Mouse (Mus musculus) kidney, adult 8-10 months (tissue): ENCODE measurements at regions not wholly inside any gene's neighbourhood (a gene's known extent, or its start where the extent isn't known, plus 50 kb on each side); places are given as distances from the start of the nearest gene placed in this dataset.
A peak's percentile ranks its signal among the peaks of the same experiment; 100 is the strongest.

ENCODE experiments used
- DNase-seq, 2 experiments: peaks; one replicate each; pipeline ENCODE4 v3.0.0; 2022

GRCm38 (mm10) chr7:36090291-36091123, 287.7 kb upstream of the Zfp507 start:
- DNase-seq: no peak

DNA sequence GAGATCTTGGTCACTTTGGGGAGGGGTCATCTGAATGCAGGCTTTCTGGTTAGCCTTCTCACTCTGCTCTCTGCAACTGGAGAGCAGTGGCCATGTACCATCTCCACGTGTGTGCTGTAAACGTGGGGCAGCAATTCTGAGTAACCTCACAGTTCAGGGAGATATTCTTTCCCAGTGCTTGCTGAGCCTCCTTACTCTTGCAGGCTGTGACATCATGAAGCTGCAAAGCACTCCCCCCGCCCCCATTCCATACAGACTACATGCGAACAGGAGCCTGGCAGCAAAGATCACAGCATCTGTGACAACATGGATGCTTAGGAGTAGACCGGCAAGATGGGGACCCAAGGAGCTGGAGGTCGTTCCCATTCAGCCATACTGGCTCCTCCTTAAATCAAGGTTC, 284.8 kb upstream of the Zfp507 start:
- no peak for DNase-seq

DNA sequence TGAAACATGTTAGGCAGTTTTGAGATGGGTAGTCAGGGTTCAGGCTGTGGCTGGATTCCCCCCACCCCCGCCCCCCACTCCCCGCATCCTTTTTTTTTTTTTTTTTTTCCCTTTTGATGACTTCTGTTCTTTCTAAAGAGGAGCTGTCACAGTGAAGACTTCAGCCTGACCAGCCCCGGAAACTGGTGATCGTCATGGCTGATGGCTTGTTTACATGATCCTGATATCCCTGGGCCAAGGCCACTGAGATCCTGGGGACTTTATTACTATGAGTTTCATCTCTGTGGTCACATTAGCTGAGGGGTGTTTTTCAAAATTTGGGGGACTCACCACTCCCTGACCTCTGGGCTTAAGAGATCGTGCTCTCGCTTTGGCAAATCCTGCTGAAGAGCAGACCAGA, 275.9 kb upstream of the Zfp507 start:
- peak in 1 of 2 experiments; percentile 3 for DNase-seq

DNA sequence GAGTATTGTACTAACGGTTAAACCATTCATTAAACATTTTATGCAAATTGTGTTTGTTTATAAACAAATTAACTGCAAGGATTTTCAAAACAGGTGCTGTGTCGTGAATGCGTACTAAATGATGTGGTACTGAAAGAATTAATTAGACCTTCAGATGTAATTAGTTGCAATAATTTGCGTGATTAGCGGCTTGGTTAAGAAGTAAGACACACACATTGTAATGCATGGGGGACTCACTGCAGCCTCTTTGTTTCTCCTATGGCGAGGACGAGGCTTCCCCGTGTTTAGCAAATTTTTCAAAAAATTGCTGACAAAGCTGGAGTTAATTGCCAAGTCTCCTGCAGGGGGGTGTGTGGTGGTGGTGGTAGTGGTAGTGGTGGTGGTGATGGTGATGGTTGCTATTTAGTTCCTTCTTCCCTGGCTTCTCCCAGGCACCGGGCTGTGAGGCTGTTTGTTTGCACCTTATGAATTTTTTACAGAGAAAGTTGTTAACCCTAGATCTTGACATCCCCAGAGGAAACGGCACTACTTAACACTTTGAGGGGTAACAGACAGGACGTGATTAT, 275.4 kb upstream of the Zfp507 start:
- no peak for DNase-seq

DNA sequence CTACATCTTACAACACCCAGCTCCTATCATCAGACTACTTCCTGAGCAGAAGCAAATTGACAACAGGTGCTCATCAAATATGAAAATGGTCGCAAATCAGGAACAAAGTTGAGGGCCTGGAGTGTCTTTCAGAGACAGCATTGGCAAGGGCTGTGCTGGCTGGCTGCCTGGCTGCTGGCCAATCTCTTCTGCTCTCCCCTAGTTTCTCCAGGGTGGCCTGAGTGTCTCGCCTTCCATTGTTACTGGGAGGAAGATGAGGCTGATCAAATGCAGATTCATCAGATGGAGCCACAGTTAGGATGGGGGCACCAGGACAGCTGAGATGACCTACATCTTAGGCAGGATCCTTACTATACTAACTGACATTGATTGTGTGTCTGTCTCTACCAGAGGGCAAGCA, 274.5 kb upstream of the Zfp507 start:
- DNase-seq: no peak

DNA sequence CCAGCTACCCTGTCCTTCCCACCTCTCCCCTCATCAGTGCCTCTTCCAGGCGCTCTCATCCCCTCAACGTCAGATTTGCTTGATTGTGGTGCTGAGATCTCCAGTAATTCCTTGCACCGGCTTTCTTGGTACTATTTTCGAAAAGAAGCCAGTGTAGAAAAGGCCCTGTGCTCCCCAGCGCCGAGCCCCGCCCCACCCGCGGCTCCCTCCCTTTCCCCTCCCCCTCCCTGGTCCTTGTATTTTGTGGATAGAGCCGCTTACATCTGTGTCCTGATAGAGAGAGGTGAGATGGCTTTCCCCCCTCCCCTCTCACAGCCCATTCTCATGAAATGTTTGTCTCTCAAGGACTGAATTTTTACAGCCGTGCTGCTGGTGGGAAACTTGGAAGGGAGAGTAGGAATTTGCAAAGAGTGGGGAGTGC, 273.2 kb upstream of the Zfp507 start:
- no peak for DNase-seq

GRCm38 (mm10) chr7:36071774-36072173, 269.0 kb upstream of the Zfp507 start:
- DNase-seq: no peak

DNA sequence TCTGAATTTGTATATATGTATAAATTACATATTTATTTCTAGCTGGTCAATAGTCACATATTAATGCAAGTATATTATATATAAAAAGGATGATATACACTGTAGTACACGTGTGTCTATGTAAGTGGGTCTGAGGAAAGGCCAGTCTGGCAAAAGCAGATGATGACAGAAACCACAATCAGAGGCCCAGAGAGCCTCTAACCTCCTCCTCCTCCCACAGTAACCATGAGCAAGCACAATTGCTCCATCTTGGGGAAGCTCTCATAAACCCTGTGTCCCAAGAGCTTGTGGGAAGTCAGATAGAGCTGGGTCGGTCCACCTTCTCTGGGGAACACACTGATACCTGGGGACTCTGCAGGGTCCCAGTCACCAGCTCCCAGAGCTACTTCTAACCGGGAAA, 263.9 kb upstream of the Zfp507 start:
- DNase-seq: no peak

DNA sequence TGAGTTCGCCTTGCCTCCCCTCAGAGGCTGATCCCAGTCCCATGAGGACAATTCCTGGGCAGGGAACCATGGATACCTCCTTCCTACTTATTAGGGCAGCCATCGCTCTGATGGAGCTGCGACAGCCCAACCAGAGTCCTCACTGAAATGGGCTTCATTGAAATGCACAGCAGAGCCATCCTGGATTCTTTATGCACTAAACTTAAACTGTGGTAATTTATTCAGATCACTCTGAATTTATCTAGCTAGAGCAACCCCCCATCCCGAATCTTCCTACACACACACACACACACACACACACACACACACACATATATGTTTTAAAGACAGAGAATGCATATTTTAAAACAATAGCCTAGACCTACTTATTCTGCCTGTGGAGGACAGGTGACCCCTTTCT, 258.9 kb upstream of the Zfp507 start:
- no peak for DNase-seq

- DNase-seq: no peak
These were observed 257.6 kb upstream of the Zfp507 start for GRCm38 (mm10) chr7:36060426-36060825.

DNA sequence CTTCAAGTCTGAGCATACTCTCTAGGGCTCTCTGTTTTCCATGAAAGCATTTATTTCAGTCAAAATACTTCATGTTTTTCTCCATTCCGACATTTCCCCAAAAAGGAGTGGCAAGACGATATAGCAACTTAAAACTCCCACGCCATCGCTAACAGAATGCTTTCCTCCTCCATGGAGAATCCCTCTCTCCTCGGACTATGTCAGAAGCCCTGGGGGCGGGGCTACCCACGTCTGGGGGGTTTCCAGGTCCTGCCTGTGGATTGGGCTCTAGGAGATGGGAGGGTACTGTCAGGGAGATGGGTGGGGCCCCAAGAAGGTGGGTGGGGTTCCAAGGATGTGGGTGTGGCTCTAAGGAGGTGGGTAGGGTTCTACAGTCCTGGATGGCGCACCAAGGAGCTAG, 243.2 kb upstream of the Zfp507 start:
- DNase-seq: no peak

GRCm38 (mm10) chr7:36031881-36032280, 229.1 kb upstream of the Zfp507 start:
- DNase-seq: no peak

DNA sequence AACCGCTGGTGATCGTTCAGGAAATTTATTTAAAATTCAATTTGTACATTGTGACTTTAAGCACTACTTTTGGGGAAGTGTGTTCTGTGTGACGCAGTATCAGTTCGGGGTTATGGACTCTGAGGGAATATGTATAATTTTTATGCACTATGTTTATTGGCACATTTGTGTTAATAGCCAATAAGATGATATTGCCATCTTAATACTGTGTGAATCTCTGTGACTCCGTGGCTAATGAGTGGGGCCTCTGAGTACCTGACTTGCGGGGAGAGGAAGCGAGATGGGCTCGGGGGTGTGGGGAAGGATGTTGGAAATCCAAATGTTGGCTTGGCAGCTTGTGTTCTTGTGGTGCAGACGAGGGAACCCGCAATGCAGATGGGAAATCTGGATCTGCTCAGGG, 220.2 kb upstream of the Zfp507 start:
- DNase-seq: no peak

GRCm38 (mm10) chr7:36022489-36022888, 219.7 kb upstream of the Zfp507 start:
- DNase-seq: no peak

DNA sequence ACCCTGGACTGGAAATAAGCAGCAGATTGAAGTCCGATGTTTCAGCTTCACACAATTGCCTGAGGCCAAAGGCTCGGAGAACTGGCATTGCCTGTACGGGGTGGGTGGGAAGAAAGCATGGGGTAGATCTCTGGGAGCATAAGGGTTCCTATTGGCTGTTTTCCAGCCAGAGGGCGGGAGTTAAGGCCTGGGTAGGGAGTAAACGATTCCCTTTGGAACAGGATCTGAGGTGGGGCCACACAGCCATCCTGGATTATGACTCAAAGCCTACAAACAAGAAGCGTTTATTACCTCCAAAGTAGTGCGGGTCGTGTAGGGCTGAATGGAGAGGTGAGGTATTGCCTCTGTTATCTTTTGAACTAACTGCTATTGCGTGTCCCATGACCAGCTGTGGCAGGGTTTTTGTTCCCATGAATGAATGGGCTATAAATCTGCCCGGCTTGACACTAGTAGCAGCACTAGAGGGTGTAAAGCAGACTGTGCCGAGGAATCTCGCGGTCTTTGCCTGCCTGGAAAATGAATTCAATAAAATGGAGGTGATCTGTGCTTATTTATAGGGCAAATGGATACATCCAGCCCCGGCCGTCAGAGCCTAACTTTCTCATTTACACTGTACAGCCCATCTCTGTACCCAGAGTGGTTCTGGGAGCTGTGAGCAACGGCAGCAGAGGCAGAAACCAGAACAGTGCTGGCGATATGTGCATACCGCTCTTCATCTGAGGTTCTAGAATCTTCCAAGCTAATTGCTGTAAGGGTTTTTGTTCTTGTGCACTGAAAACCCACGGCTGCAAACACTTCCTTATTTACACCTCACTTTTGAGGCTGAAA, 214.3 kb upstream of the Zfp507 start:
- DNase-seq: peak in 1 of 2 experiments; percentile 1

- no peak for DNase-seq
These were observed 193.8 kb upstream of the Zfp507 start for GRCm38 (mm10) chr7:35996609-35997008.

GRCm38 (mm10) chr7:35992511-35992910, 189.7 kb upstream of the Zfp507 start:
- no peak for DNase-seq

DNA sequence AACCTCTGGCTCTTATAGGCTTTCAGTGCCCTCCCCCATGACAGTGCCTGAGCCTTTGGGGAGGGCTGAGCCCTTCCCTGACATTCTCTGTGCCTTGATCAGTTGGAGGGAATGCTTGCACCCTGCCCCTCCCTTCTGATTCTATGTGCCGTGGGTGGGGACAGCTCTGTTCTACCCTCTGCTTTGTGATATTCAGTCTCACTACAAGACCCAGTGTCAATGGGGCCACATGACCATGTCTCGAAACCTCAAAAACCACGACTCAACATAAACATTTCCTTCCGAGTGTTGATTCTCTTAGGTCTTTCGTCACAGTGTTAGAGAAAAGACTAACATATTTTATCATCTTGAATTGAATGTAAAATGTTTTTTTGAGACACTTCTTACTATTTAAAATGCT, 188.3 kb upstream of the Zfp507 start:
- no peak for DNase-seq

GRCm38 (mm10) chr7:35989456-35989855, 186.7 kb upstream of the Zfp507 start:
- no peak for DNase-seq

DNA sequence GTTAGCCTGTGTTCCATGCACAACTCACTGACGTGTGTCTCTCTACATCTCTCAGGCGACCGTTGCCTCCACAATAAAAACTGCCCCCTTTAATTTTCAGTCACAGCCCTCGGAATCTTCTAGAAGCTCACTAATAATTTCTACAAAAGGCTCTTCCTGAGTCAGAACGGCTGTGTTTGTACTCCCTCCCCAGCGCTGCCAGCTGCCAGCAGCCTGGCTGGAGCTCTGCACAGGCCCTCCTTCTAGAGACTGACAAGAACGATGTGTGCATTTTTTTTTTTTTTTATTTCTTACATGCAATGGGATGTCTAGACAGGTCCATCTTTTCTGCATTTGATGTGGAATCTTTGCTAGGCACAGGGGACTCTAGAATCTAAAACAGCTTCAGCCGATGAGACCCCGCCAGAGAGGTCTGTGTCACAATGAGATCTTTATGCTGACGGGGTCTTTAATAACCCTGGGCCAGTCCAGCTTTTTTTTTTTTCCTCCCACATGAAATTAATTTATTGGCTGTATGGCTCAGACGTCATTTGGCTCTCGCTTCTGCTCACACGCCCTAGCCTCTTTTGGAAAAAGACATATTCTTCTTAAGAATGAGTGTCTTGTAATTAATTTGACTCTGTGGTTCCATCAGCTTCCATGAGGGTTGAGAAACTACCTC, 185.8 kb upstream of the Zfp507 start:
- no peak for DNase-seq

DNA sequence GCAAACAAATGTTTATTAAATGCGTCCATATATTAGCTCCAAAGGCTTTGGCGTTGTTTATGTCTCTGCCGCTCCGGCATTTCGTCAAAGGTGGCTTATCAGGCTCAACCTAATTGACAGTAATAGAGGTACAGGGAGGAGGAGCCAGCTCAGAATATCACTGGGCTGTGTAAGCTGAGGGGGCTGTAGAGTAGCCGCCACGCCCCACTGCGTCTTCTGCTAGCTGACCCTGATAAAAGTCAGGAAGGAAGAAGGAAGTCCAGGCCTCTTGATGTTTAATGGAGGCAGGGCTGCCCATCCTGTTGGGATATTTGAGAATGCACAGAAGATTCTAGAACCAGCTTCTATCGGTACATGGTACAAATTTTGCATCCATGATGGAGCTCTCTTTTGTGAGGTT, 175.2 kb upstream of the Zfp507 start:
- DNase-seq: no peak

DNA sequence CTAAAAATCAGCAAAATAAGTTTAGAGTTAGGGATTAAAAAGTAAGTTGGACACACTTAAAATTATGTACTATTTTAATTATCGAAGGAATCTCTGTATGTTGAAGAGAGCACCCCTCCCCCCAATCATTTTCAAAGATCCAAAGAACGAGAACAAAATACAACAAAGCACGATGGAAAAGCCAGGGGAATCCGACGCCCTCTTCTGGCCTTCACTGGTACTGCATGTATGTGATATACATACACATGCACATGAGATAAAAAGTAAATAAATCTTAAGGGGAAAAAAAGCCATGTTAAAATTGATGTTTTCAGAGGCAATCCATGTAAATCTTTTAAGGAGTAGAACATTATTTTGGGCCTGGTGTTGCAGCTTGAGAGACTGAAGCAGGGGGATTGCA, 155.9 kb upstream of the Zfp507 start:
- DNase-seq: peak in 1 of 2 experiments; percentile 4

GRCm38 (mm10) chr7:35958052-35958451, 155.2 kb upstream of the Zfp507 start:
- DNase-seq: peak in 1 of 2 experiments; percentile 6
